Mouse (Mus musculus) heart, embryonic 13.5 days (tissue): ENCODE data around the gene Auts2. TPM values are rescaled to one million over a fixed set of nuclear protein-coding genes. Genes with fewer than 3 reads are reported as not detected.
A peak's percentile ranks its signal among the peaks of the same experiment; 100 is the strongest.

Source experiments
- ATAC-seq: fragments of 200-750 bp; cut with Nextera tagmentation; 2 replicates; pipeline ENCODE4 v1.8.0; 2017; ENCODE audit warnings: moderate TSS enrichment; ENCODE audit not compliant: insufficient number of reproducible peaks, low FRiP score, low TSS enrichment; ENCODE audit errors: extremely low read depth
- H3K27ac ChIP-seq: fragments of 300-500 bp; sonication (generic); replicated peaks from 2 replicates; pipeline ENCODE4 v1.5.1; 2015; ENCODE audit warnings: moderate library complexity, mild to moderate bottlenecking, inconsistent platforms
- H3K27me3 ChIP-seq: fragments of 300-500 bp; sonication (generic); replicated peaks from 2 replicates; pipeline ENCODE4 v1.6.1; 2015; ENCODE audit warnings: mild to moderate bottlenecking, inconsistent platforms
- H3K36me3 ChIP-seq: fragments of 300-500 bp; sonication (generic); 2 replicates; pipeline ENCODE4 v1.6.1; 2015; ENCODE audit warnings: mild to moderate bottlenecking, inconsistent platforms
- H3K4me1 ChIP-seq: fragments of 300-500 bp; sonication (generic); 2 replicates; pipeline ENCODE4 v1.6.1; 2015; ENCODE audit warnings: inconsistent platforms
- H3K4me2 ChIP-seq: fragments of 300-500 bp; sonication (generic); 2 replicates; pipeline ENCODE4 v1.6.1; 2015; ENCODE audit warnings: inconsistent platforms, mild to moderate bottlenecking, moderate library complexity
- H3K4me3 ChIP-seq: fragments of 300-500 bp; sonication (generic); 2 replicates; pipeline ENCODE4 v1.5.1; 2015; ENCODE audit warnings: moderate library complexity, mild to moderate bottlenecking, inconsistent platforms
- H3K9ac ChIP-seq: fragments of 300-500 bp; sonication (generic); 2 replicates; pipeline ENCODE4 v1.6.1; 2015; ENCODE audit warnings: inconsistent platforms, mild to moderate bottlenecking, moderate library complexity
- H3K9me3 ChIP-seq: fragments of 300-500 bp; sonication (generic); 2 replicates; pipeline ENCODE4 v1.6.1; 2016; ENCODE audit warnings: inconsistent platforms
- WGBS: fragments of 180-500 bp; shearing (Covaris S2); methylation state at CpG from one replicate; pipeline ENCODE4 v1.1.7; 2015; ENCODE audit warnings: mixed read lengths; 5-methylcytosine and 5-hydroxymethylcytosine counted together
- polyA plus RNA-seq: library from polyadenylated mRNA; unstranded; fragments of >200 nt; fragmentation: Nextera tagmentation; extraction: Ambion mirVana; gene quantifications from 2 replicates; pipeline ENCODE4 v1.2.1, GENCODE M21; 2015

Auts2 gene
- polyA plus RNA-seq, 1 experiment from 2014 or later: 13.8 TPM

DNA sequence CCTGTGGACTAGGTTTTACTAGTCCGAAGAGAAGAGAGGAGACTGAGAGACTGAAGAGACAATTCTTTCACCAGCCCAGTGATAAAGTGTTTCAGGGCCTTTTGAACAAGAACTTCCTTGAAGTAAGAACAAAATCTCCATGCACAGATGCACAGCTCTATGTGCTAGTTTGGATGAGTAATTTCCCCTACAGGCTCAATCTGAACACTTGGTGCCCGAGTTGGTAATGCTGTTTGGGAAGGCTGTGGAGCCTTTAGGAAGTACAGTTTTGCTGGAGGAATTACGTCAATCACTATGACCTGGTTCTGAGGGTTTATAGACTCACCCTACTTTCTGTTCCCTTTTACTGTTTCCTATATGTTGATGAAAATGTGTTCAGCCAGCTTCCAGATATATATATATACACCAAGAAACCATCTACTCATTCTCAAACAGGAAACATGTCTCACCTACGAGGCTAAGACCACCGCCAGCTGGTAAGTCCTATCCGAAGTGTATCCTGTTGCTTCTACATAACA is 117.3 kb downstream of the Auts2 start:
- Histone ChIP-seq H3K9me3 (no peaks in the 10 kb centered on the region), H3K36me3 (no peaks in the 10 kb centered on the region), H3K9ac (no peak overlapping the region), H3K4me1 (no peaks in the 10 kb centered on the region; the same call in 1 of the 2 replicates), H3K27ac (no peak overlapping the region), H3K27me3 (no peaks in the 10 kb centered on the region), H3K4me2 (no peak overlapping the region), H3K4me3 (no peak overlapping the region)
- WGBS: 77% methylated on average over 6 of the region's 6 CpGs
- no peak for ATAC-seq

DNA sequence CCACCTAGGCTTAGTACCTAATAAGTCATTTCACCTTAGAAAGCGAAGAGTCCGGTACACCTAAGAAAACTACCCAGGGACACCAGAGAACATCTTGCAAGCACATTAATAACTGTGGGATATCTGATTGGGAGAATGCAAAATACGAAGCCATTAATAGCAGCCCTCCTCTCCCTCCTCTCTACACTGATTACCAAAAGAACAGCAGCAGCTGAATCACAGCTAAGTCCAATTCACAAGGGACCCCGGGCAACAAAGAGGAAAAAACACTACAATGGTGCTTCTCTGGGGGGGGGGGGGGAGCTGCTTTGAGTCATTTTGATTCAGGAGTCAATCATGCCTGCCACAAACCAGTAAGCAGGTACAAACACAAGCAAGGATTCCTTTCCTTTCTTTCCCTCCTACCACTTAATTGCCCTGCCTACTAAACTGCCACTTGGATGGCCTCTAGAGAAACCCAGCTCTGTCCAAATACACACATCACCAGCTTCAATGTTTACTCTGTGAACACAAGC is 132.7 kb downstream of the Auts2 start:
- Histone ChIP-seq H3K36me3 (no peaks in the 10 kb centered on the region), H3K4me1 (peaks cover 26% of the 10 kb centered on the region), H3K27ac (no peak overlapping the region), H3K9me3 (no peaks in the 10 kb centered on the region), H3K4me3 (no peak overlapping the region), H3K27me3 (no peaks in the 10 kb centered on the region; the same call in 1 of the 2 replicates), H3K4me2 (no peak overlapping the region), H3K9ac (no peak overlapping the region)
- WGBS: 61% methylated on average over 4 of the region's 4 CpGs
- ATAC-seq: no peak

DNA sequence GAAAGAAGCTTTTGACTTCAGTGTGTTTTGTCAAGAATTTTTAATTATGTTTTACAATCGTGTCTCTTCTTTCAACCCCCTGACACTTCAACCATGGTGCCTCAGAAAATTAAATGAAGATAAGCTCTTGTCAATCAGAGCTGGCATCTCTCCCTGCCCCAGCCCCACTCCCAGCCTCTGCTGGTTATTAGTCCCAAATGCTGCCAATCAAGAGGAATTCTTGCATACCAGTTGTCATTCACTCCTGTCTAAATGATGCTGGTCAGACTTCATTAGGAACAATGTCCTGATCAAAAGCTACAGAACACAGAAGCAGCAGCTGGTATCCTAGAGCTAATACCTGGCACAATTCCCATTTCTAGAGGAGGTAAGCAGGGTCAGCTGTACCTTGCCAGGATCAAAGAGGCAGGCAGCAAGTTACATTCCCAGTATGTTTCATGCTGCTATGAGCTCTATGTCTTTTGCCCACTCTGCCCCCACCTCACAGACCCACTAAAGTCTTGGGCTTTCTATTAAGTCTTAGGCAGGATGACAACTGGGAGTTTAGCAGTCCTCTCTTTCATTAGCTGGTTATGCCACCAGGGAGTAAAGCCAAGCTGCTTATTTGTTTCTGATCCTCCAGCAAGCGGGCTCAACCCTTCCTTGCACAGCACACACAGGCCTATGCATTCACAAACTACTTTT is 134.1 kb downstream of the Auts2 start:
- Histone ChIP-seq H3K4me1 (peaks cover 31% of the 10 kb centered on the region), H3K4me2 (no peak overlapping the region), H3K4me3 (no peak overlapping the region), H3K27ac (no peak overlapping the region), H3K9me3 (no peaks in the 10 kb centered on the region), H3K27me3 (no peaks in the 10 kb centered on the region; the same call in 1 of the 2 replicates), H3K9ac (no peak overlapping the region), H3K36me3 (no peaks in the 10 kb centered on the region)
- 65% methylated on average over 2 of the region's 2 CpGs for WGBS
- ATAC-seq: no peak

DNA sequence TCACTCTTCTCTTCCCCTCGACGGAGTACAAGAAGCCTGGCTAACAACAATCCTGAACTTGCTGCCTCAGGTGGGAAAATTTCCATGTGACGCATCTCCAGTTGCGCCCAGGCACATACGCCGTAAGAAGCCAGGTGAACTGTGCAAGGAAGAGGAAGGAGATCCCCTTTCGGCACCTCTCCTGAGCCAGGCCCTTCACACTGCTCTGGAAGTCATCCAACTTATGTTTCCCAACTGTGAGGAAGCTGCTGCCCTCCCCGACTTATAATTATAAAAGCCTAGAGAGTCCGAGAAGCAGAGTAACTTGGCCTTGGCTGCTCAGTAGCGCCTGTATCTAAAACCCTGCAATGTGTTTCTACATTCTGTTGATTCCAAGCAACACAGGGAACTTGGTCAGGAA is 142.6 kb downstream of the Auts2 start:
- ATAC-seq: no peak
- 0 out of 2 replicates have a peak overlapping the region, but pooled peaks have one; percentile 6 for H3K4me2 ChIP-seq
- no peaks in the 10 kb centered on the region for H3K27me3 ChIP-seq
- peaks cover 57% of the 10 kb centered on the region for H3K4me1 ChIP-seq
- H3K36me3 ChIP-seq: no peaks in the 10 kb centered on the region
- H3K9ac ChIP-seq: peak overlapping the region; percentile 33; the same call in 1 of the 2 replicates
- H3K9me3 ChIP-seq: no peaks in the 10 kb centered on the region
- no peak overlapping the region for H3K4me3 ChIP-seq
- H3K27ac ChIP-seq: no peak overlapping the region
- WGBS: 53% methylated on average over 10 of the region's 10 CpGs

DNA sequence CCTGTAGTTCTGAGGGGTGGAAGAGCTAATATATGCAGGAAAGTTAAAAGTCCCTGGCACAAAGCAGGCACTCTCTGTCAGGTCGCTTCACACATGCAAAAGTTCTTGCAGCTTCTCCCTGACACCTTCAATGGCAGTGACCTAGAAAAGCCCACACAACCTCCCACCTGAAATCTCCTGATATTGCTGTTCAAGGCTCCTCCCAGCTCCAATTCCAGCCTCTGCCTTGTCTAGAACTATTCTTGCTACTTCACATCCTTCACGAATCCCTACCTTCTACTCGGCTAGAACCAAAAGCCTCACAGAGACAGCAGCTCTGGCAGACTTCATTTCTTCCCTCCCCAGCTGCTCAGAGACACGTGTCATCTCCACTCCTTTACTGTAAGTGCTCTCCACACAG is 143.7 kb downstream of the Auts2 start:
- ATAC-seq: no peak
- Histone ChIP-seq H3K27ac (no peak overlapping the region), H3K4me3 (no peak overlapping the region), H3K36me3 (no peaks in the 10 kb centered on the region), H3K27me3 (no peaks in the 10 kb centered on the region), H3K4me2 (no peak overlapping the region), H3K9me3 (no peaks in the 10 kb centered on the region), H3K9ac (no peak overlapping the region), H3K4me1 (peaks cover 62% of the 10 kb centered on the region)
- WGBS: 39% methylated on average over 4 of the region's 4 CpGs

DNA sequence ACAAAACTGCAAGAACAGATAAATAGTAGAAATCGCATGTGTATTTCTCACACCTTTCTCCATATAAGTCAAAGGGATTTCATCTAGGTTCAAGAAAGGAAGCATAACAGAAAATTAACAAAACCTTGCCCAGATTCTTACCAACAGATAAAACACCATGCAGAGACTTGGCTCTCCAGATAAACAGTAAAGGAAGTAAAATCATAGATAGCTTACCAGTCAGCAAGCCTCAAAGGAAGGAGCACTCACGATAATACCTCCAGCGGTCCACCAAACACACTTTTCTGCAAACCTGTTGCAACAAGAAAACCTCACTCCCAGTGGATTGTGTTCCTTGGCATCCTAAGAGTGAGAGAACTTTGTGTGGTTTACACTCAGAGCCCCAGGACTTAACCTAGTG is 147.2 kb downstream of the Auts2 start:
- no peak overlapping the region for H3K27ac ChIP-seq
- no peak overlapping the region for H3K4me2 ChIP-seq
- no peaks in the 10 kb centered on the region for H3K27me3 ChIP-seq
- no peak for ATAC-seq
- H3K36me3 ChIP-seq: no peaks in the 10 kb centered on the region
- peaks cover 59% of the 10 kb centered on the region for H3K4me1 ChIP-seq
- H3K9ac ChIP-seq: no peak overlapping the region
- H3K9me3 ChIP-seq: no peaks in the 10 kb centered on the region
- no peak overlapping the region for H3K4me3 ChIP-seq
- WGBS: 70% methylated on average over 3 of the region's 3 CpGs

GRCm38 (mm10) chr5:132394800-132395575 is 148.2 kb downstream of the Auts2 start:
- no peak overlapping the region for H3K9ac ChIP-seq
- no peaks in the 10 kb centered on the region for H3K36me3 ChIP-seq
- 23% methylated on average over 6 of the region's 6 CpGs for WGBS
- ATAC-seq: no peak
- no peaks in the 10 kb centered on the region for H3K9me3 ChIP-seq
- 0 out of 2 replicates have a peak overlapping the region, but pooled peaks have one; percentile 1 for H3K4me3 ChIP-seq
- H3K27me3 ChIP-seq: no peaks in the 10 kb centered on the region
- peak overlapping the region; percentile 53 for H3K4me2 ChIP-seq
- H3K27ac ChIP-seq: peak overlapping the region; percentile 56
- H3K4me1 ChIP-seq: peaks cover 49% of the 10 kb centered on the region

DNA sequence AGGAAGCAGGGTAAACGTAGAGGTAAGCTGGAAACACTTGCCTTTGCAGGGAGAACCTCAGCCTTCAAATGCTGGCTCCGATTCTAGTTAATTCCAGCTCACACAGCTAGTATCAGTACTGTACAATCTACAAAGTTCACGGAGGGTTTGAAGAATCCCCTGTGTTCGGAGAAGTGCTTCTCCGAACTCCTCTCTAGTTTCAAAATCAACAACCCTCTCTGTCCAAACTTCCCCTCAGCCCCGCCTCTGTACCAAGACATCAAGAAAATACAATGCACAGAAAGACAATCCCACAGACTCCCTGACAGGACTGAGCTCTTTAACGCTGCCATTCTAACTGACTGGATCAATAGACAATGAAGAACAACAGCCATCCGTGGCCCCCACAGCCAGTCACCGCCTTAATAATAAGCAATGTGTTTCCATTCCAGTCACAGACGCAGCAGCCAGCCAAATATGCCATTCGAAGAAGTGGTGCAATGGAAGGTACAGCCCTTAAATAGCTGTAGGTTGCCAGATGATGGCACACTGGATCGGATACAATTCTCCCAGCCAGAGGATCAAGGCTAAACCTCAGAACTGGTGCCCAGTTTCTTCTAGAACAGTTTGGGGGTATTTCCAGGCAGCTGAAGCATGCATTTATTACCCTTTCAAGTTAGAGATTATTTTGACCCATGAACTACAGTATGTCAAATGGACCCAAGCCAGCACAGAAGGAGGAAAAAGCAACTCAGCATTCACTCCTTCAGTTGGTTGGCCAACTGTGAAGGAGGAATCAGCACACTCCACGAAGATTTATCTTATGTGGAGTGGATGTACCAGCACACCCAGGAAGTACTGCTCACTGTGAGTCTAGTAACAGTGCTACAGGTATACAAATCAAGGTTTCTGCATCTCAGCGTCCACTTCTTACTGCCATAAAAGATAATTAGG is 151.0 kb downstream of the Auts2 start:
- WGBS: 68% methylated on average over 14 of the region's 14 CpGs
- no peak overlapping the region for H3K4me3 ChIP-seq
- no peak for ATAC-seq
- H3K4me1 ChIP-seq: peaks cover 32% of the 10 kb centered on the region
- no peaks in the 10 kb centered on the region for H3K9me3 ChIP-seq
- H3K9ac ChIP-seq: no peak overlapping the region
- no peak overlapping the region for H3K27ac ChIP-seq
- no peak overlapping the region for H3K4me2 ChIP-seq
- H3K36me3 ChIP-seq: no peaks in the 10 kb centered on the region
- no peaks in the 10 kb centered on the region for H3K27me3 ChIP-seq

DNA sequence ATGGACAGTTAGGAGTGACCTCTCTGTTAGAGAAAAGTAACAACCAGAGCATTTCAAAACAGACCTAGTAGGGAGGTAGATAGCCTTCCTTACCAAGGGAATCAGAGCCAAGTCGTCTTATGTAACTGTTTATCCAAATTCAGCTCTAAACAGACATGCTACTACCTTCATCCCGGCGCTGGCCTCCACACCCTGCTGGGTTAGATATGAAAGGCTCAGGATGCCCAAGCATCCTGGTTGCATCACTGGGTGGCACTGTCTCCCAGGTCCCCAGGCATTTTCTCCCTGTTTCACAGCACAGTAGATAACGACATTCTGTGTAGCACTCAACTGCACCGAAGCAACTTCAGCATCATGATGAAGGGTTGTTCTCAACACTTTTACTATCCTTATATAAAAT is 154.4 kb downstream of the Auts2 start:
- WGBS: 63% methylated on average over 5 of the region's 5 CpGs
- Histone ChIP-seq H3K27me3 (no peaks in the 10 kb centered on the region), H3K9ac (no peak overlapping the region), H3K9me3 (no peaks in the 10 kb centered on the region), H3K36me3 (no peaks in the 10 kb centered on the region), H3K4me2 (no peak overlapping the region), H3K4me3 (no peak overlapping the region), H3K27ac (no peak overlapping the region), H3K4me1 (peaks cover 33% of the 10 kb centered on the region)
- no peak for ATAC-seq

DNA sequence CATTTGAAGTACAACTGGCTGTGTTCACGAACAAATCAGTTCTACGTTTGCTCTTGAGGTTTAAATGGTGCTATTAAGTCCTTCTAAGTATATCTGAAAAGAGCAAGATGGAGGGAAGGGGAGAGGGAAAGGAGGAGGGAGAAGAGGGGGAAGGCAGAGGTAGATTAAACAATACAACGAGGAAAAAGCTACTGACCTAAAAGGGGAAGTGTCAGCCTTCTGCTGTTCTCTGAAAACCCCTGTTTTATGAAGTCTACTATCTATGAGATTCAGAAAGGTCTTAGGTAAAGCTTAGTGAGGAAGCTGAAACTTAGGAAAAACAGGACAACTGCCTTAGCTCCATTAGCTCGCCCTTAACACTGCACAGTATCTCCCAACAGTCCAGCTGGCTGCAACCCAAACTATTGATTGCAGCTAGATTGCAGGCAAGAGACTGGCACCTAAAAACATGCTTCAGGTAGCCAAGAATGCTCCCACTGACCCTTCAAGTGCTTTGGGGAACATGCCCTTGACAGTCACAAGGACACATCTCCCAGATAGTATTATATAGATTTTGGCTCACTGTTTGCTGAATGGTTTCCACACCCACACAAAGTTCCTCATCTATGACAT is 157.8 kb downstream of the Auts2 start:
- no peak overlapping the region for H3K9ac ChIP-seq
- no peaks in the 10 kb centered on the region for H3K27me3 ChIP-seq
- no peak overlapping the region for H3K27ac ChIP-seq
- H3K4me3 ChIP-seq: no peak overlapping the region
- no peak for ATAC-seq
- 61% methylated on average over 4 of the region's 4 CpGs for WGBS
- no peaks in the 10 kb centered on the region for H3K9me3 ChIP-seq
- no peaks in the 10 kb centered on the region for H3K36me3 ChIP-seq
- peaks cover 38% of the 10 kb centered on the region for H3K4me1 ChIP-seq
- no peak overlapping the region for H3K4me2 ChIP-seq
